Mouse (Mus musculus) thymus, adult 2 months (tissue): Measurements from ENCODE around the gene Sirt4.

ENCODE experiments used
- CTCF ChIP-seq: fragments of 200-500 bp; IDR thresholded peaks from 2 replicates; pipeline ENCODE4 v1.5.1; 2012; ENCODE audit warnings: mild to moderate bottlenecking, control low read depth, low read length, moderate library complexity, borderline replicate concordance; ENCODE audit not compliant: control insufficient read depth, poor library complexity, insufficient read depth; ENCODE audit errors: extremely low read depth
- POLR2A ChIP-seq: fragments of 200-500 bp; IDR thresholded peaks from 2 replicates; pipeline ENCODE4 v1.6.1; 2012; ENCODE audit warnings: mild to moderate bottlenecking, low read length, control low read depth, moderate library complexity; ENCODE audit not compliant: control insufficient read depth, poor library complexity, insufficient read depth; ENCODE audit errors: extremely low read depth

- TF ChIP-seq CTCF = no peak
- no peak for TF ChIP-seq POLR2A
Observed at GRCm38 (mm10) chr5:115497033-115497432, 12.5 kb upstream of the Sirt4 start.
